Mouse (Mus musculus) megakaryocyte, embryonic 14.5 days (primary cell): ENCODE measurements at regions not wholly inside any gene's neighbourhood (a gene's known extent, or its start where the extent isn't known, plus 50 kb on each side); places are given as distances from the start of the nearest gene placed in this dataset.

Source experiments
- H3K27me3 ChIP-seq: replicated peaks from 2 replicates; pipeline ENCODE3; 2012; ENCODE audit warnings: inconsistent platforms
- H3K36me3 ChIP-seq: replicated peaks from 2 replicates; pipeline ENCODE3; 2012; ENCODE audit warnings: low read length, inconsistent platforms, mixed read lengths
- H3K4me1 ChIP-seq: 2 replicates; pipeline ENCODE4 v1.6.1; 2012; ENCODE audit warnings: inconsistent platforms
- H3K4me3 ChIP-seq: replicated peaks from 2 replicates; pipeline ENCODE3; 2012; ENCODE audit warnings: moderate library complexity, mild to moderate bottlenecking, inconsistent platforms
- H3K9me3 ChIP-seq: 2 replicates; pipeline ENCODE4 v1.6.1; 2012; ENCODE audit warnings: inconsistent platforms
- FLI1 ChIP-seq: IDR thresholded peaks from 2 replicates; pipeline ENCODE4 v1.6.1; 2012; ENCODE audit warnings: low read length, inconsistent platforms, mixed read lengths
- GATA1 ChIP-seq: IDR thresholded peaks from 3 replicates; pipeline ENCODE4 v1.6.1; 2012; ENCODE audit warnings: mixed read lengths, low read length, inconsistent platforms, borderline replicate concordance

DNA sequence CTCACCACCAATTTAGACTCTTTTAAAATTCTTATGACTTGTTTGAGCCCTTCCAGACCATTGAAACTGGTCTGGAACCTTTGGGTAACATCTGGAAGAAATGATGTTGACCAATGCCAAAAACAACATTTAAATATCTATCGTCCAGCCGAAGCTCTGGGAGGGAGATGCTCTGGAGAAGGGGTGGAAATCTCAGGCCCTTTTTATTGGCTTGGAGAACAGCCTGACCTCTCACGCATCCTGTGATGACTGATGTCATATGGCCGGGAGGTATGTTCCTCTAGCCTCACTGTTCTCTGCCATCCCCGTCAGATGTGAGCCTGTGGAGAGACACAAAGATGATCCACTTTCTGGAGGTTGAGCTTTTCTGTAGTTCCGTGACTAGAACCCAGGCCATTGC is 81.6 kb upstream of the Gdf10 start:
- H3K9me3 ChIP-seq = peaks cover 4% of the 10 kb centered on the region; the same call in 1 of the 2 replicates
- H3K4me3 ChIP-seq = no peak overlapping the region
- no peaks in the 10 kb centered on the region for H3K27me3 ChIP-seq
- no peaks in the 10 kb centered on the region for H3K4me1 ChIP-seq
- no peaks in the 10 kb centered on the region for H3K36me3 ChIP-seq
- TF ChIP-seq FLI1 (no peak), GATA1 (no peak)

DNA sequence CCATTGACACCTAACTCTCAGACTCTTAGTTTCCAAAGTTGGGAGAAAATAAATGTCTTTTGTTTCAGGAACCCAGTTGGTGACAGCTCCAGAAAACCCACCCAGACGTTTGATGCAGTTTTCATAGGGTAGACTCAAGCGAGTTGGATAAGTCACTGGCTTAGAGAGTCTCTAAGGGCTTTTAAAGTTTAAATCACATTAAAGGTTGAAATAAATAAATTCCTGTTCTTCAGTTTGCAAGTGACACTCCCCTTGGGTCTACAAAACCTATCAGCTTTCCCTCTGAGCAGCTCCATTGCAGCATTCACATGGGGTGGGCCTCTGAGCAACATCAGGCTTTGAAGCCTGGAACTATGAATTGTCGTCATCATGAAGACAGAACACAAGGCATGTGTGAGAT is 69.9 kb upstream of the Gdf10 start:
- TF ChIP-seq GATA1 = no peak
- no peak for TF ChIP-seq FLI1
- peaks cover 10% of the 10 kb centered on the region; the same call in 1 of the 2 replicates for H3K9me3 ChIP-seq
- no peaks in the 10 kb centered on the region for H3K27me3 ChIP-seq
- H3K36me3 ChIP-seq = no peaks in the 10 kb centered on the region
- no peak overlapping the region for H3K4me3 ChIP-seq
- no peaks in the 10 kb centered on the region for H3K4me1 ChIP-seq

DNA sequence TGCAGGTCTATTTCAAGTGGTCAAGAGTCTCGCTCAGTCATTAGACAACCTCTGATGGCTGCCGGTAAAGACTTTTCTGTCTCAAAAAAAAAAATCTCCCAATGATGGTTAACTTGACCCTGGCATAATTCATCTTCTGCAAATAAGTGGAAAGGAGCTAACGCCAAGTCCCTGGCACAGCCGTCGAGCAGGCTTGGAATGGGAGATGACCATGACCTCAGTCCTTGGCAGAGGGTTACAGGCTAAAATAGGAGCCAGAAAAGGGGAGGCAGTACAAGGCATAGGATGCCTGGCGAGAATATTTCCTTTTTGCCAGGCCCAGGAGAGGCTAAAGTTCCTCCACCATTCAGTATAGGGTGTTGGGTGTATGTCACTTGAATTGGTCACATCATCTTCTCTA is 69.2 kb upstream of the Gdf10 start:
- peaks cover 12% of the 10 kb centered on the region; the same call in 1 of the 2 replicates for H3K9me3 ChIP-seq
- no peak overlapping the region for H3K4me3 ChIP-seq
- TF ChIP-seq GATA1 (no peak), FLI1 (no peak)

DNA sequence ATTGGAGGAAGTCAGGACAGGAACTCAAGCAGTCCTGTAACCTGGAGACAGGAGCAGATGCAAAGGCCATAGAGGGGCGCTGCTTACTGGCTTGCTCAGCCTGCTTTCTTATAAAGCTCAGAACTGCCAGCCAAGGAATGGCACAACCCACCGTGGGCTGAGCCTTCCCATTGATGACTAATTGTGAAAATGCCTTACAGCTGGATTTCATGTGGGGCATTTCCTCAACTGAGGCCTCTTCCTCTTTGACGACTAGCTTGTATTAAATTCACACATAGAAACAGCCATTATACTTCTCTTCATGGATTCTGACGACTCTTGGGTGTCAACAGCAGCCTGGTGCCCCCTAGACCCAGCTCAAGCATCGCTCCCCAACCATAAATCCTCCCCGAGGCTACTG is 66.4 kb upstream of the Gdf10 start:
- TF ChIP-seq GATA1 (no peak), FLI1 (no peak)
- Histone ChIP-seq H3K4me3 (no peak overlapping the region), H3K4me1 (no peaks in the 10 kb centered on the region), H3K9me3 (peaks cover 12% of the 10 kb centered on the region; the same call in 1 of the 2 replicates), H3K36me3 (no peaks in the 10 kb centered on the region), H3K27me3 (no peaks in the 10 kb centered on the region)

More for the DNA sequence above, 69.2 kb upstream of the Gdf10 start:
- Histone ChIP-seq H3K27me3 (no peaks in the 10 kb centered on the region), H3K36me3 (no peaks in the 10 kb centered on the region), H3K4me1 (no peaks in the 10 kb centered on the region)

DNA sequence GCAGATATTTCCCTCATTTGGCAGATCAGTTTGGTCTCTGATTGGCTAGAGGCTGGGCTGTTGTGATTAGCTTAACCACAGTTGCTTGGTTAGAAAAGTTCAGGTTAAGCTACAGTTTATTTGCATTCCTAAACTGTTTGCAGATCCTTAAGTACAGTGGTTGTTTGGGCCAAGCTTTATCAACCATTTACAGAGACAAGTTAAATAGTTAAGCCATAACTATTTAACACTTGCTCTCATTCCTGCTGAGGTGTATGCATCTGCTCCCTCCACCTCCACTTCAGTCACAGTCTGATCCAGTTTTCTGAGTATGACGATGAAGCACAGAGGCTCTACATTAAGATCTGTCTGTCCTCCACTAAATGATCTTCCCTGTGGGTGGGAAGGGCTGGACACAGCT is 58.6 kb upstream of the Gdf10 start:
- no peaks in the 10 kb centered on the region for H3K4me1 ChIP-seq
- no peak overlapping the region for H3K4me3 ChIP-seq
- H3K36me3 ChIP-seq = no peaks in the 10 kb centered on the region
- no peaks in the 10 kb centered on the region for H3K27me3 ChIP-seq
- no peak for TF ChIP-seq GATA1
- no peak for TF ChIP-seq FLI1
- H3K9me3 ChIP-seq = peaks cover 10% of the 10 kb centered on the region

DNA sequence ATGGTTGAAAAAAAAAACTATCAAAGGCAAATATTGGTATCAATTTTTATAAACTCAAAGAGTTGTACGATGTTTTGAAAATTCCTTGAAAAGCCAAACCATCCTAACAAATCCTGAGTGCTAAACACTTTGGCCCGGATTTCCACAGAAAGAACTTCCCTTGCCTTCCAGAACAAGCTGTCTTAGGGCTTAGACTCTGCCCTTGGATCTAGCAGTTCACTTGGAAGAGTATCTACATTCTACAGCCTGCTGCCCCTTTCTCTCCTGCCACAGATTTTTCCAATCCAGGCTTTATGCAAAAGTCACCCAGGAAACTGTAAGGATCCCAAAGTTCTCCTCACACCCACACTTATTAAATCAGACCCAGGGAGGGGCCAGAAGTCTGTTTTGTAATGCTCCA is 57.6 kb upstream of the Gdf10 start:
- no peaks in the 10 kb centered on the region for H3K36me3 ChIP-seq
- H3K4me1 ChIP-seq = no peaks in the 10 kb centered on the region
- no peaks in the 10 kb centered on the region for H3K27me3 ChIP-seq
- no peak overlapping the region for H3K4me3 ChIP-seq
- peaks cover 10% of the 10 kb centered on the region for H3K9me3 ChIP-seq
- no peak for TF ChIP-seq GATA1
- TF ChIP-seq FLI1 = no peak

DNA sequence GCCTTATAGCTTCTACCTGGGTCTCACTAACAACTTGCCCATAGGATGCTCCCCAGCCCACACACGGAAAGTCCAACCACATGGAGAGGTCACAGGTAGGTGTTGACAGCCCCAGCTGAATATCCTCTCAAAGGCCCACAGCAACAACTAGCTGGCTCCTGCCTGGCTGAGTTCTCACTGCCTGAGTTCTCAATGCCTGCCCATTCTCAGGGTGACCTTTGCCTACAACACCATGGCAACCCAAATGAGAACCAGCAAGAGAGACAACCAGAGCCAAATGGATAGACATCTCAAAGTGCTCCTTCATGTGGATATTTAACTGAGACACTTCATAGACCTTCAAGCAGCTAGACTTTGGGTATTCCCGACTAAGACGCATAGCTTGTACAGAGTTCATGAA is 55.7 kb upstream of the Gdf10 start:
- Histone ChIP-seq H3K36me3 (no peaks in the 10 kb centered on the region), H3K27me3 (no peaks in the 10 kb centered on the region), H3K9me3 (peaks cover 10% of the 10 kb centered on the region), H3K4me3 (no peak overlapping the region), H3K4me1 (no peaks in the 10 kb centered on the region)
- TF ChIP-seq FLI1 (no peak), GATA1 (no peak)
